Mouse (Mus musculus) liver, adult 2 months (tissue): ENCODE data around the gene Dcun1d1.
A peak's percentile ranks its signal among the peaks of the same experiment; 100 is the strongest.

Experiments
- CTCF ChIP-seq: fragments of 200-500 bp; IDR thresholded peaks from 2 replicates; pipeline ENCODE4 v1.5.1; 2011; ENCODE audit warnings: low read depth, low read length, control low read depth
- POLR2A ChIP-seq: fragments of 200-500 bp; IDR thresholded peaks from 2 replicates; pipeline ENCODE4 v1.6.1; 2011; ENCODE audit warnings: low read length, control low read depth; ENCODE audit not compliant: insufficient read depth; ENCODE audit errors: extremely low read depth

GRCm38 (mm10) chr3:35973551-35973950, 36.3 kb upstream of the Dcun1d1 start:
- TF ChIP-seq POLR2A, result no peak
- peak; percentile 72 for TF ChIP-seq CTCF
